Mouse (Mus musculus) C2C12 (cell line): Measurements from ENCODE around the gene Nhej1. TPM values are rescaled to one million over a fixed set of nuclear protein-coding genes. Genes with fewer than 3 reads are reported as not detected.

Experiments used
- H3K27me3 ChIP-seq: one replicate; pipeline ENCODE4 v1.6.1; 2011; ENCODE audit not compliant: control insufficient read depth, insufficient read depth, insufficient read length
- H3K36me3 ChIP-seq: one replicate; pipeline ENCODE4 v1.6.1; 2011; ENCODE audit not compliant: control insufficient read depth, insufficient read depth
- H3K4me3 ChIP-seq: one replicate; pipeline ENCODE4 v1.5.1; 2011; ENCODE audit warnings: mild to moderate bottlenecking, control low read depth; ENCODE audit not compliant: poor library complexity, insufficient read depth, severe bottlenecking
- H3K79me2 ChIP-seq: one replicate; pipeline ENCODE4 v1.6.1; 2011; ENCODE audit not compliant: control insufficient read depth, insufficient read depth
- H3K79me3 ChIP-seq: one replicate; pipeline ENCODE4 v1.6.1; 2011; ENCODE audit warnings: low read depth, control low read depth
- H3ac ChIP-seq: one replicate; pipeline ENCODE3; 2011; ENCODE audit warnings: low read depth; ENCODE audit not compliant: control insufficient read depth, insufficient read length
- CEBPB ChIP-seq: IDR thresholded peaks from one replicate; pipeline ENCODE4 v1.6.1; 2011; ENCODE audit warnings: low read depth, mild to moderate bottlenecking, control low read depth, moderate library complexity
- CTCF ChIP-seq: IDR thresholded peaks from one replicate; pipeline ENCODE4 v1.5.1; 2011; ENCODE audit not compliant: control insufficient read depth, insufficient read depth, insufficient read length
- FOSL1 ChIP-seq: IDR thresholded peaks from one replicate; pipeline ENCODE4 v1.8.0; 2011; ENCODE audit warnings: mild to moderate bottlenecking, low read length; ENCODE audit not compliant: poor library complexity, insufficient read depth, severe bottlenecking
- MAX ChIP-seq: IDR thresholded peaks from one replicate; pipeline ENCODE4 v1.6.1; 2011; ENCODE audit warnings: mild to moderate bottlenecking, control low read depth
- MYOD1 ChIP-seq: IDR thresholded peaks from one replicate; pipeline ENCODE4 v1.6.1; 2011; ENCODE audit warnings: low read depth; ENCODE audit not compliant: control insufficient read depth, insufficient read length
- MYOG ChIP-seq: IDR thresholded peaks from one replicate; pipeline ENCODE4 v1.6.1; 2011; ENCODE audit not compliant: control insufficient read depth, insufficient read length; ENCODE audit errors: extremely low read depth
- USF1 ChIP-seq: IDR thresholded peaks from one replicate; pipeline ENCODE4 v1.6.1; 2011; ENCODE audit warnings: low read depth, mild to moderate bottlenecking, control low read depth, moderate library complexity
- polyA plus RNA-seq: library from polyadenylated mRNA; unstranded; fragments of >200 nt; fragmentation: generic; extraction: Trizol; gene quantifications from one replicate; pipeline ENCODE4 v1.2.1, GENCODE M21; 2012; ENCODE audit warnings: missing spikeins

Gene Nhej1
- polyA plus RNA-seq, 1 experiment = 5.2 TPM

GRCm38 (mm10) chr1:75048041-75048440, 77.0 kb downstream of the Nhej1 start:
- Histone ChIP-seq H3K36me3 (no peaks in the 10 kb centered on the region), H3K27me3 (no peaks in the 10 kb centered on the region), H3K79me3 (no peaks in the 10 kb centered on the region), H3K79me2 (no peaks in the 10 kb centered on the region), H3ac (no peak overlapping the region), H3K4me3 (no peak overlapping the region)
- no peak for TF ChIP-seq CEBPB

DNA sequence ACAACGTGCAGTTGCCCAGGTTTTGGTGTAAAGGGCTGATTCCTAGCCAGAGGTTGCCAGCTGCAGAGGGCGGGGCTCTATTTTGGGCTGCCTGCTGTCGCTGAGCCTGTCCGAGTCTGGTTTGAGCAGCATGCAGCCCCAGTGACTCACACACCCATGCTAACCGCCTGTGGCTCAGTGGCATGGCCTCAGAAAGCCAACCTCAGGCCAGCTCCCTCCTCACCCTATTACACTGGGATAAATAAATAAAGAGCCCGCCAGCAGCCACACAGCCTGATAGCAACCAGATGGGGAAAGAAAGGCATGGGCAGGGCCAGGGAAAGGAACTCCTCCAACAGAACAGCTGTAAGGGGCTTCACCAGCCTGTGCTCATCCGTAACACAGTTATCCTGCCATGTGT, 84.6 kb downstream of the Nhej1 start:
- no peaks in the 10 kb centered on the region for H3K36me3 ChIP-seq
- no peaks in the 10 kb centered on the region for H3K27me3 ChIP-seq
- H3K79me3 ChIP-seq = no peaks in the 10 kb centered on the region
- H3K4me3 ChIP-seq = no peak overlapping the region
- peak; percentile 60 for TF ChIP-seq MYOD1
- peak; percentile 96 for TF ChIP-seq MAX
- TF ChIP-seq CEBPB = no peak
- peak; percentile 43 for TF ChIP-seq FOSL1
- TF ChIP-seq USF1 = no peak
- TF ChIP-seq MYOG = no peak
- TF ChIP-seq CTCF = no peak
- H3ac ChIP-seq = no peak overlapping the region
- no peaks in the 10 kb centered on the region for H3K79me2 ChIP-seq

GRCm38 (mm10) chr1:75032041-75032440, 93.0 kb downstream of the Nhej1 start:
- Histone ChIP-seq H3ac (no peak overlapping the region), H3K36me3 (no peaks in the 10 kb centered on the region), H3K79me3 (no peaks in the 10 kb centered on the region), H3K4me3 (no peak overlapping the region), H3K27me3 (peaks cover 3% of the 10 kb centered on the region), H3K79me2 (no peaks in the 10 kb centered on the region)
- TF ChIP-seq MAX (no peak), CEBPB (no peak), MYOD1 (no peak), FOSL1 (no peak), MYOG (no peak), USF1 (no peak), CTCF (no peak)

DNA sequence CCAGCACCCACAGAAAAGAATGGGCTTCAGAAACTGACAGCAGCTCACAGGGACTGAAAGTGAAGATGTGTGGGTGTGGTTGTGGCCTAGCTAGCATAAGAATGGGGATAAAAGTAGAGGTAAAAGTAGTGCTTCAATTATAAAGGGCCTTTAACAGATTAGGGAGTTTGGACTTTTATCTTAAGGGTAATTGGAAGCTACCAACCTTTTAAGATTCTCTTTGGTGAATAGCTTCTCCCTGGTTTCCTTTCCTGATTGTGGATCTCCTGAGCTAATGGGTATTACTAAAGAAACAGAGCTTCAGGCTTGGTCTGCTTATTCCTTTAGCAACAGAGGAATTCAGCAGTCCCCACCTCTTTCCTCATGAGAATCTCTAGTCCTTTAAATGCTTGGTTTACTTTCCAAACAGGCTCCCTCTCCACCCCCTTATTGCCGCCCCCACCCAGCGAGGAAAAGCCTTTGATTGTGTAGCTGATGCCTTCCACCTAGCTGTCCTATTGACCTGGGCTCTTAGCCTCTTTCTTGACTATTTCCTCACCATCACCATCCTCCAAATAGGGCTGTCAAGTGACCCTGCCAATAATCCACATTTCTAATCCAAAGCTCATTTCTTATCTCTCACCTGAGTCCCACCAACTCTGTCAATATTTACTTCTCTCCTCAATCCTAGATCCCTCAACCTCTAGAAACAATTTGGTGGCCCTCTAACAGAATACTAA, 97.8 kb downstream of the Nhej1 start:
- Histone ChIP-seq H3K4me3 (no peak overlapping the region), H3K27me3 (peaks cover 3% of the 10 kb centered on the region), H3K79me3 (no peaks in the 10 kb centered on the region), H3ac (no peak overlapping the region), H3K36me3 (no peaks in the 10 kb centered on the region), H3K79me2 (no peaks in the 10 kb centered on the region)
- TF ChIP-seq CTCF (no peak), FOSL1 (no peak), MYOD1 (no peak), MYOG (no peak), USF1 (no peak), MAX (no peak), CEBPB (no peak)

GRCm38 (mm10) chr1:75024419-75025199, 100.4 kb downstream of the Nhej1 start:
- Histone ChIP-seq H3K27me3 (no peaks in the 10 kb centered on the region), H3ac (no peak overlapping the region), H3K4me3 (no peak overlapping the region), H3K79me2 (no peaks in the 10 kb centered on the region), H3K36me3 (no peaks in the 10 kb centered on the region), H3K79me3 (no peaks in the 10 kb centered on the region)
- TF ChIP-seq MYOG (no peak), MAX (no peak), USF1 (no peak), MYOD1 (no peak), CEBPB (peak; percentile 88), FOSL1 (peak; percentile 48), CTCF (no peak)
